Comparison of ENCODE assay signal across 8 mouse cellular contexts in the genomic region with DNA sequence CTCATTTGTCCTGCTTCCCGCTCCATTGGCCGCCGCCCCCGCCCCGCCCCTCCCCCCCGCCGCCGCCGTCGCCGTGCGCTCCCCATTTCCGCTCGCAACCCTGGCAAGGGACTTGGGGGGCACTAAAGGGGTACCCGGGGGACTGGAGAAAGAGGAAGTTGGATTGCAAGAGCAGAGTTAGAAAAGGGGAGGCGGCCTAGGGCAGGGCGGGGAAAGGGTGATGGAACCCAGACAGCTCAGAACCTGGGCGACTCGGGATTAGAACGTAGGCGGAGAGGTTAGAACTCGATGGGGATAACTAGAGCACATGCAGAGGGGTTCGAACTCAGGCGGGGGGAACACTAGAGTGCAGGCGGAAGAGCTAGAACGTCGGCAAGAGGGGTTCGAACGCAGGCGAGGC. TPM values are rescaled to one million over a fixed set of nuclear protein-coding genes. Genes with fewer than 3 reads are reported as not detected.
DNase-seq lines count a peak whose midpoint lies in the region; ATAC-seq and TF ChIP-seq lines count a peak whose summit lies in the region.

No protein-coding gene starts in this region.

- H3K9ac ChIP-seq in hindbrain, postnatal 0 days (replicated peaks; ENCODE audit: low read length) = peak overlapping the region; percentile 40
- peak overlapping the region; percentile 58 for H3K9ac ChIP-seq in midbrain, embryonic 11.5 days (ENCODE audit: low read length)

- ATAC-seq in hindbrain, postnatal 0 days = peak; percentile 16; the same call in 1 of the 2 replicates
- ATAC-seq in midbrain, embryonic 11.5 days (ENCODE audit: low FRiP score) = no peak

- H3K9me3 ChIP-seq in hindbrain, postnatal 0 days (ENCODE audit: low read length) = no peaks in the 10 kb centered on the region
- no peaks in the 10 kb centered on the region for H3K9me3 ChIP-seq in midbrain, embryonic 11.5 days (ENCODE audit: control insufficient read depth, low read length)

- no peaks in the 10 kb centered on the region for H3K4me1 ChIP-seq in brown adipose tissue, adult 24 weeks (ENCODE audit: control insufficient read depth, insufficient read depth, insufficient read length, low read length)
- 0 out of 2 replicates have a peak, but pooled peaks cover 3% of the 10 kb centered on the region for H3K4me1 ChIP-seq in hindbrain, postnatal 0 days (ENCODE audit: insufficient read depth, low read length)
- H3K4me1 ChIP-seq in midbrain, embryonic 11.5 days (ENCODE audit: control insufficient read depth, insufficient read depth, low read length) = peaks cover 25% of the 10 kb centered on the region

- peak; percentile 8 for DNase-seq in kidney, adult 9 months
- no peak for DNase-seq in kidney, adult 8-10 months
- no peak for DNase-seq in hindbrain, postnatal 0 days (ENCODE audit: low spot score)
- DNase-seq in midbrain, embryonic 11.5 days (ENCODE audit: low spot score, missing footprints) = peak; percentile 92
- DNase-seq in thymus, postnatal 25 days = peak; percentile 69
- no peak for DNase-seq in urinary bladder, adult 18-20 months (ENCODE audit: low spot score in 2 of 2)
- no peak for DNase-seq in left cerebral cortex, adult 9 months (ENCODE audit: low spot score in 2 of 2)

- H3K27ac ChIP-seq in brown adipose tissue, adult 24 weeks (replicated peaks; ENCODE audit: low read depth, low read length) = no peak overlapping the region
- H3K27ac ChIP-seq in hindbrain, postnatal 0 days = no peak overlapping the region
- no peak overlapping the region for H3K27ac ChIP-seq in midbrain, embryonic 11.5 days (ENCODE audit: low read depth, low read length)

- no peaks in the 10 kb centered on the region for H3K36me3 ChIP-seq in hindbrain, postnatal 0 days (ENCODE audit: insufficient read depth, low read length)
- no peaks in the 10 kb centered on the region for H3K36me3 ChIP-seq in midbrain, embryonic 11.5 days (ENCODE audit: control insufficient read depth, insufficient read depth, low read length)

- H3K4me3 ChIP-seq in brown adipose tissue, adult 24 weeks (ENCODE audit: insufficient read depth, low read depth, low read length) = peak overlapping the region; percentile 36
- peak overlapping the region; percentile 31 for H3K4me3 ChIP-seq in hindbrain, postnatal 0 days (ENCODE audit: low read length)
- H3K4me3 ChIP-seq in midbrain, embryonic 11.5 days (ENCODE audit: low read depth, low read length) = peak overlapping the region; percentile 34

- TF ChIP-seq CTCF in hindbrain, postnatal 0 days (IDR thresholded peaks at IDR 0.05; ENCODE audit: low read depth) = no peak

- H3K27me3 ChIP-seq in hindbrain, postnatal 0 days (ENCODE audit: insufficient read depth, low read length) = peaks cover 28% of the 10 kb centered on the region
- peaks cover 45% of the 10 kb centered on the region for H3K27me3 ChIP-seq in midbrain, embryonic 11.5 days (ENCODE audit: control insufficient read depth, insufficient read depth, low read length)

- whole genome bisulfite sequencing in hindbrain, postnatal 0 days = 3% methylated on average over 30 of the region's 30 CpGs
- WGBS in midbrain, embryonic 11.5 days = 2% methylated on average over 30 of the region's 30 CpGs

- peak overlapping the region; percentile 57 for H3K4me2 ChIP-seq in hindbrain, postnatal 0 days (ENCODE audit: low read depth, low read length)
- peak overlapping the region; percentile 55 for H3K4me2 ChIP-seq in midbrain, embryonic 11.5 days

RNA-seq across cellular contexts. Expression of a gene that starts 10.2 kb away (rescaled TPM):
- polyA plus RNA-seq in brown adipose tissue, adult 24 weeks (2012; ENCODE audit: insufficient read depth, insufficient read length, missing spikeins) = not detected in 2 replicates
- total RNA-seq in hindbrain, postnatal 0 days (2014; rRNA removed) = 0.90 and 6.6 TPM in 2 replicates
- 2.4 TPM in 2 replicates for polyA plus RNA-seq in hindbrain, postnatal 0 days (2015; fragmentation: Nextera tagmentation; extraction: Ambion mirVana)
- 2.0 and 2.2 TPM in 2 replicates for polyA plus RNA-seq in midbrain, embryonic 11.5 days (2014; fragmentation: Nextera tagmentation; extraction: Ambion mirVana)

RNA-seq across cellular contexts. Expression of a gene that starts 18.1 kb away (rescaled TPM):
- polyA plus RNA-seq in brown adipose tissue, adult 24 weeks (2012; ENCODE audit: insufficient read depth, insufficient read length, missing spikeins) = 236 and 245 TPM in 2 replicates
- 705 and 708 TPM in 2 replicates for total RNA-seq in hindbrain, postnatal 0 days (2014; rRNA removed)
- 497 and 530 TPM in 2 replicates for polyA plus RNA-seq in hindbrain, postnatal 0 days (2015; fragmentation: Nextera tagmentation; extraction: Ambion mirVana)
- polyA plus RNA-seq in midbrain, embryonic 11.5 days (2014; fragmentation: Nextera tagmentation; extraction: Ambion mirVana) = 108 and 110 TPM in 2 replicates

RNA-seq across cellular contexts. Expression of a gene that starts 51.3 kb away (rescaled TPM):
- 4.8 and 5.9 TPM in 2 replicates for polyA plus RNA-seq in brown adipose tissue, adult 24 weeks (2012; ENCODE audit: insufficient read depth, insufficient read length, missing spikeins)
- 572 and 588 TPM in 2 replicates for total RNA-seq in hindbrain, postnatal 0 days (2014; rRNA removed)
- 649 and 730 TPM in 2 replicates for polyA plus RNA-seq in hindbrain, postnatal 0 days (2015; fragmentation: Nextera tagmentation; extraction: Ambion mirVana)
- 34.4 and 36.0 TPM in 2 replicates for polyA plus RNA-seq in midbrain, embryonic 11.5 days (2014; fragmentation: Nextera tagmentation; extraction: Ambion mirVana)

RNA-seq across cellular contexts. Expression of a gene that starts 51.7 kb away (rescaled TPM):
- 26.1 and 28.4 TPM in 2 replicates for polyA plus RNA-seq in brown adipose tissue, adult 24 weeks (2012; ENCODE audit: insufficient read depth, insufficient read length, missing spikeins)
- total RNA-seq in hindbrain, postnatal 0 days (2014; rRNA removed) = 16.9 and 33.6 TPM in 2 replicates
- polyA plus RNA-seq in hindbrain, postnatal 0 days (2015; fragmentation: Nextera tagmentation; extraction: Ambion mirVana) = 33.9 and 39.0 TPM in 2 replicates
- polyA plus RNA-seq in midbrain, embryonic 11.5 days (2014; fragmentation: Nextera tagmentation; extraction: Ambion mirVana) = 37.7 and 38.1 TPM in 2 replicates

RNA-seq across cellular contexts. Expression of a gene that starts 57.3 kb away (rescaled TPM):
- polyA plus RNA-seq in brown adipose tissue, adult 24 weeks (2012; ENCODE audit: insufficient read depth, insufficient read length, missing spikeins) = 0.71 and 0.96 TPM in 2 replicates
- 0.10 and 0.11 TPM in 2 replicates for total RNA-seq in hindbrain, postnatal 0 days (2014; rRNA removed)
- 0.63 and 0.93 TPM in 2 replicates for polyA plus RNA-seq in hindbrain, postnatal 0 days (2015; fragmentation: Nextera tagmentation; extraction: Ambion mirVana)
- 0.12 and 0.14 TPM in 2 replicates for polyA plus RNA-seq in midbrain, embryonic 11.5 days (2014; fragmentation: Nextera tagmentation; extraction: Ambion mirVana)

Comparison
In these comparisons a context has a peak if more than half of its experiments do, and no peak if none do; other contexts are left out.
1. DNase-seq: peak in kidney, adult 9 months (single experiment), midbrain, embryonic 11.5 days (single experiment) and thymus, postnatal 25 days (single experiment); none in kidney, adult 8-10 months (0 of 2), hindbrain, postnatal 0 days (single experiment), urinary bladder, adult 18-20 months (0 of 2) and left cerebral cortex, adult 9 months (0 of 2).
2. RNA of a gene that starts 51.3 kb away (polyA plus RNA-seq): 649 to 730 TPM in hindbrain, postnatal 0 days; 34.4 to 36.0 TPM in midbrain, embryonic 11.5 days and 4.8 to 5.9 TPM in brown adipose tissue, adult 24 weeks; every median in the first group is over 10 times any median in the second.
3. Peak in every context shown above with its lines, with median percentiles within 50 percentile points of each other: H3K4me3 ChIP-seq.